Mouse (Mus musculus): Measurements from ENCODE around the gene Atrnl1.

Atrnl1 gene

GRCm38 (mm10) chr19:58104544-58104943, 493.7 kb downstream of the Atrnl1 start:
- DNase-seq (ENCODE audit: low read depth in 1 of 2, low spot score in 2 of 2) = no peak

GRCm38 (mm10) chr19:58107632-58108031, 496.8 kb downstream of the Atrnl1 start:
- no peak for DNase-seq (ENCODE audit: low read depth in 1 of 2, low spot score in 2 of 2)

GRCm38 (mm10) chr19:58110491-58110890, 499.7 kb downstream of the Atrnl1 start:
- no peak for DNase-seq (ENCODE audit: low read depth in 1 of 2, low spot score in 2 of 2)

- no peak for DNase-seq (ENCODE audit: low read depth in 1 of 2, low spot score in 2 of 2)
These were observed 500.5 kb downstream of the Atrnl1 start for GRCm38 (mm10) chr19:58111291-58111690.

- no peak for DNase-seq (ENCODE audit: low read depth in 1 of 2, low spot score in 2 of 2)
These were observed 501.3 kb downstream of the Atrnl1 start for GRCm38 (mm10) chr19:58112151-58112550.

GRCm38 (mm10) chr19:58113092-58113731, 502.4 kb downstream of the Atrnl1 start:
- no peak for DNase-seq (ENCODE audit: low read depth in 1 of 2, low spot score in 2 of 2)

GRCm38 (mm10) chr19:58117595-58117994, 506.8 kb downstream of the Atrnl1 start:
- no peak for DNase-seq (ENCODE audit: low read depth in 1 of 2, low spot score in 2 of 2)

GRCm38 (mm10) chr19:58118141-58118835, 507.5 kb downstream of the Atrnl1 start:
- DNase-seq (ENCODE audit: low read depth in 1 of 2, low spot score in 2 of 2) = no peak

- peak; percentile 20 to 25 for DNase-seq (ENCODE audit: low read depth in 1 of 2, low spot score in 2 of 2)
These were observed 508.0 kb downstream of the Atrnl1 start for GRCm38 (mm10) chr19:58118864-58119263.

GRCm38 (mm10) chr19:58119681-58120173, 508.9 kb downstream of the Atrnl1 start:
- DNase-seq (ENCODE audit: low read depth in 1 of 2, low spot score in 2 of 2) = no peak

GRCm38 (mm10) chr19:58120661-58121060, 509.8 kb downstream of the Atrnl1 start:
- DNase-seq (ENCODE audit: low read depth in 1 of 2, low spot score in 2 of 2) = no peak

- DNase-seq (ENCODE audit: low read depth in 1 of 2, low spot score in 2 of 2) = no peak
These were observed 510.8 kb downstream of the Atrnl1 start for GRCm38 (mm10) chr19:58121628-58122027.

- DNase-seq (ENCODE audit: low read depth in 1 of 2, low spot score in 2 of 2) = no peak
These were observed 512.8 kb downstream of the Atrnl1 start for GRCm38 (mm10) chr19:58123620-58124019.

GRCm38 (mm10) chr19:58124566-58124965, 513.7 kb downstream of the Atrnl1 start:
- no peak for DNase-seq (ENCODE audit: low read depth in 1 of 2, low spot score in 2 of 2)

- no peak for DNase-seq (ENCODE audit: low read depth in 1 of 2, low spot score in 2 of 2)
These were observed 514.2 kb downstream of the Atrnl1 start for GRCm38 (mm10) chr19:58125010-58125409.

- DNase-seq (ENCODE audit: low read depth in 1 of 2, low spot score in 2 of 2) = no peak
These were observed 521.1 kb downstream of the Atrnl1 start for GRCm38 (mm10) chr19:58131896-58132295.

- no peak for DNase-seq (ENCODE audit: low read depth in 1 of 2, low spot score in 2 of 2)
These were observed 529.5 kb downstream of the Atrnl1 start for GRCm38 (mm10) chr19:58140191-58140784.

GRCm38 (mm10) chr19:58143853-58144454, 533.1 kb downstream of the Atrnl1 start:
- no peak for DNase-seq (ENCODE audit: low read depth in 1 of 2, low spot score in 2 of 2)

GRCm38 (mm10) chr19:58145521-58145920, 534.7 kb downstream of the Atrnl1 start:
- DNase-seq (ENCODE audit: low read depth in 1 of 2, low spot score in 2 of 2) = no peak

GRCm38 (mm10) chr19:58151257-58151656, 540.4 kb downstream of the Atrnl1 start:
- no peak for DNase-seq (ENCODE audit: low read depth in 1 of 2, low spot score in 2 of 2)

- DNase-seq (ENCODE audit: low read depth in 1 of 2, low spot score in 2 of 2) = no peak
These were observed 550.7 kb downstream of the Atrnl1 start for GRCm38 (mm10) chr19:58161569-58161968.
